Mouse (Mus musculus): ENCODE data around the gene Gm17545.

Gm17545 gene

GRCm38 (mm10) chr9:22443157-22443556, 10.9 kb upstream of the Gm17545 start:
- DNase-seq (ENCODE audit: extremely low spot score, low read depth, low spot score): no peak

GRCm38 (mm10) chr9:22445123-22445522, 9.0 kb upstream of the Gm17545 start:
- DNase-seq (ENCODE audit: extremely low spot score, low read depth, low spot score): no peak

GRCm38 (mm10) chr9:22447213-22447612, 6.9 kb upstream of the Gm17545 start:
- DNase-seq (ENCODE audit: extremely low spot score, low read depth, low spot score): no peak

- DNase-seq (ENCODE audit: extremely low spot score, low read depth, low spot score): no peak
Observed at GRCm38 (mm10) chr9:22448420-22448819, 5.7 kb upstream of the Gm17545 start.

GRCm38 (mm10) chr9:22449209-22449608, 4.9 kb upstream of the Gm17545 start:
- DNase-seq (ENCODE audit: extremely low spot score, low read depth, low spot score): no peak

- DNase-seq (ENCODE audit: extremely low spot score, low read depth, low spot score): no peak
Observed at GRCm38 (mm10) chr9:22452697-22453096, 1.4 kb upstream of the Gm17545 start.

GRCm38 (mm10) chr9:22453501-22453924, 577 bp upstream of the Gm17545 start:
- no peak for DNase-seq (ENCODE audit: extremely low spot score, low read depth, low spot score)

GRCm38 (mm10) chr9:22455041-22455440, 951 bp downstream of the Gm17545 start:
- no peak for DNase-seq (ENCODE audit: extremely low spot score, low read depth, low spot score)

- no peak for DNase-seq (ENCODE audit: extremely low spot score, low read depth, low spot score)
Observed at GRCm38 (mm10) chr9:22457142-22457835, 3.2 kb downstream of the Gm17545 start.

GRCm38 (mm10) chr9:22461946-22462345, 7.9 kb downstream of the Gm17545 start:
- no peak for DNase-seq (ENCODE audit: extremely low spot score, low read depth, low spot score)

- no peak for DNase-seq (ENCODE audit: extremely low spot score, low read depth, low spot score)
Observed at GRCm38 (mm10) chr9:22466212-22466611, 12.1 kb downstream of the Gm17545 start.

GRCm38 (mm10) chr9:22467371-22468169, 13.5 kb downstream of the Gm17545 start:
- DNase-seq (ENCODE audit: extremely low spot score, low read depth, low spot score): no peak

GRCm38 (mm10) chr9:22468170-22468898, 14.2 kb downstream of the Gm17545 start:
- no peak for DNase-seq (ENCODE audit: extremely low spot score, low read depth, low spot score)

GRCm38 (mm10) chr9:22468899-22469259, 14.8 kb downstream of the Gm17545 start:
- no peak for DNase-seq (ENCODE audit: extremely low spot score, low read depth, low spot score)

GRCm38 (mm10) chr9:22469643-22470042, 15.6 kb downstream of the Gm17545 start, which contains the start of gene Rp9:
Rp9 (minus strand) TSS chr9:22469743.
- no peak for DNase-seq (ENCODE audit: extremely low spot score, low read depth, low spot score)

- peak; percentile 68 for DNase-seq (ENCODE audit: extremely low spot score, low read depth, low spot score)
Observed at GRCm38 (mm10) chr9:22475424-22475868, 21.4 kb downstream of the Gm17545 start, which contains the start of gene Bbs9. Bbs9 (plus strand) TSS chr9:22475715.

GRCm38 (mm10) chr9:22476265-22476664, 22.2 kb downstream of the Gm17545 start:
- DNase-seq (ENCODE audit: extremely low spot score, low read depth, low spot score): no peak

- DNase-seq (ENCODE audit: extremely low spot score, low read depth, low spot score): no peak
Observed at GRCm38 (mm10) chr9:22478946-22479345, 24.9 kb downstream of the Gm17545 start.

- no peak for DNase-seq (ENCODE audit: extremely low spot score, low read depth, low spot score)
Observed at GRCm38 (mm10) chr9:22483866-22484561, 29.9 kb downstream of the Gm17545 start.

GRCm38 (mm10) chr9:22484562-22485308, 30.6 kb downstream of the Gm17545 start:
- DNase-seq (ENCODE audit: extremely low spot score, low read depth, low spot score): no peak

All from hindlimb bud, embryonic 11.5 days (tissue).